Mouse (Mus musculus): ENCODE data around the gene Clec2d. TPM values are rescaled to one million over a fixed set of nuclear protein-coding genes. Genes with fewer than 3 reads are reported as not detected.
A peak's percentile ranks its signal among the peaks of the same experiment; 100 is the strongest.

The Clec2d gene
- polyA plus RNA-seq, 2 experiments from 2014 or later = 7.8 to 11.7 TPM

- ATAC-seq = peak; percentile 33
These were observed 48.7 kb downstream of the Clec2d start for GRCm38 (mm10) chr6:129228935-129229773.

DNA sequence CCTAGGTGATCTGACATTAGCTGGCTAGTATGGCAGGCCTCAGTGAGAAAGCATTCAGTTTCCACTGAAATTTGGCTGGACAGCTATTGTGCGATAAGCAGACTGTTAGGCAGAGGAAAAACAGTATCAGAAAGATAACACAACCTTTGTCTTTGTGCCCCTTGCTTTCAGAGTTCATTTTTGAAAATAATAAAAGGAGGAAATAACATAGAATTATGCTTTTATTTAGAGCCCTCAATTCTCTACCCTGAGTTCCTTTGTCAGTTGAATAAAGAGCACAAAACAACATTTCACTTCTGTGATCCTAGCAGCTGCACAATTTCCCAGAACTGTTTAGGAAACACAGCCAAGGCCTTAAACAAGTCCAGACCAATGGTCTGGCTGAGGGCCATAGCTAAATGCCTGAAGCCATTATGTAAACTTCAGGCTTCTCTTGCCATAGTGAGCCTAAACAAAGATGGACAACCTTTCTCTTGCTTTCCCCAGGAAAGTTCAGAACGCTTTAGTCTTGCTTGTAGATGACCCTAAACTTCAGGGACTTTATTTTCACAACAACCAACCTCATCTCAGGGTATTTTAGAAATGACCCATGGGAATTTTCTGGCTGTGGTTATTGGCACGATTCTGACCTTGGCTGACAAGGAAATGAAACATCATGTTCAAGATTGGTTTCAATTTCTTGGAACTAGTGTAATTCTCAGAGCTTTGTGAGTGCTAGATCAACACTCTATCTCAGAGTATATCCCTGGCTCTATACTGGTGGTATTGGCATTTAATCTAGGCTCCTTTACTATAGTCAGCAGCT lies 49.6 kb downstream of the Clec2d start:
- ATAC-seq = no peak

- no peak for ATAC-seq
These were observed 51.8 kb downstream of the Clec2d start for GRCm38 (mm10) chr6:129232005-129232841.

- ATAC-seq = peak; percentile 61
These were observed 52.4 kb downstream of the Clec2d start for GRCm38 (mm10) chr6:129232842-129233205.

DNA sequence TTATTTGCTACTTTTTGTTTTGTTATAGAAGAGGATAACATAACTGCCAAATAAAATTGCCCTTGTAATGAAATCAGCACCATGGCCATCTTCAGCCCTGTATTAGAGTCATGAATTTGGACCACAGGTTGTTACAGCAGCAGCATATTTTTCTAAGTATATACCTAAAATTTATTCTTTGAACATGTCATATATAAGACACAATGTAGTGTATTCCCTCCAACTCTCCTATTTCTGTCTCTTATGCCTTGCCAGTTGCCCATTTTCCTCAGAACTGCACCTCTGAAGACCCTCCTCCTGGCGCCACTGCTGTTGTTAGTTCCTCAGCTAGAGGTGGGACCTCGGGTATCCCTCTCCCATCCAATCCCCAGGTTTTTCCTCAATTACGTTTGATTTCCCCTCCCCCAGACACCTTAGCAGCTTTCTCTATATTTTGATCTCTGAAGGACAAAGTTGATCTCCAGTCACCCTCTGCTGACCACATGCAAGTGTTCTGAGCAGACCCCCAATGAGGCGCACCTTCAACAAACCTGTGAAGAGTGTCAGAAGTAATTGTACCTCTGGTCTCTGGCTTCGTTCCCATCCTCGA lies 53.0 kb downstream of the Clec2d start:
- ATAC-seq = no peak

DNA sequence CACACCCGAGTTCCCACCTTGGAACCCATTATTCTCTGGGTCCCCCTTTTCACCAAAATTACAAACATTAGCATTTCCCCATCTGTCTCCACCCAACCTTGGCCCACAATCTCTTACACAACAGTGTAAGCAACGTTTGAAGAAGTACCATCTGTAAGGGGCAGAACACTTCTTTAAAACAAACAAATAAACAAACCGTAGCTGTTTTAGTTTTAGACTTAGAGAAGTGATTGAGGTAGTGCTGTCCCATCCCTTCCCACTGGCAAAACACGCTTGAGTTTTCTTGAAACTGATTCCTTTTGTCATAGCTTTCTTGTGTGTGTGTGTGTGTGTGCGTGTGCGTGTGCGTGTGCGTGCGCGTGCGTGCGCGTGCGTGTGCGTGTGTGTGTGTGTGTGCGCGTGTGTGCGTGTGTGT lies 53.5 kb downstream of the Clec2d start:
- ATAC-seq = no peak

DNA sequence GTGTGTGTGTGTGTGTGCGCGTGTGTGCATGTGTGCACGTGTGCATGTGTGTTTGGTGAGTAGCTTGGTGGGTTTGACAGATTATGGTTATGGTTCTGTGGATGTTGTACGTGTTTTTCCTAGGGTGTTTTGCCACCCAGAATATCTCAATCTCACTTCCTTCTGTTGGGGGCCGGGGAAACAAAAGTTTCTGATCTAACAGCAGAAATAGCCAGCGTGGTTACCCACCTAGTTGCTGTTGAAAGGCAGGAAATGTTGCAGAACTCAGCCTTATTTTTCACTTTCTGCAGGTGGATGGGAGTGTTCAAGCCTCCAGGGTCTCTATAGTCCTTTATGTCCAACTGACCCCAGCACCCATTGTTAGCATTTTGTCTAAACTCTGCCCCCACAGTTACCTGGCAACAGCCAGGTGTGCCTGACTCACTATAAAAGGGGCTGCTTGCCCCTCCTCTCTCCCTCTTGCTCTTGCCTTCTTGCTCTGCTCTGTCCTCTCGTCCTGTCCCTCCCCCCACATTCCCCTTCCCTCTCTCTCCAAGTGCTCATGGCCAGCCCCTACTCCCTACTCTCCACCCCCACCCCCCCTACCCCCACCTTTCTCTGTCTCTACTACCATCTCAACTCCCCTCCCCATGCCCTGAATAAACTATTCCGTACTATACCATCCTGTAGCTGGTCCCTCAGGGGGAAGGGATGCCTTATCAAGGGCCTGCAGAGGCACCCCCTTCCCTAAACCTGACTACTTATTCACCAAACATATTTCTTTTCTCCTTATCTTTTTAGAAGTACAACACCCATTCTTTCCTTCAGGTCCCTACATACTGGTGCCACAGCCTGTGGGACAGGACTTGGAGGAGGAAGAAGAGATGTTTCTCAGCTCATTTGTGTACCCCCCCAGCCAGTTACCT lies 54.3 kb downstream of the Clec2d start:
- peak; percentile 7 for ATAC-seq

GRCm38 (mm10) chr6:129235855-129236461 lies 55.5 kb downstream of the Clec2d start:
- ATAC-seq = no peak

Other genes starting within 250 kb of the Clec2d start
- under 1 TPM in 1 of 2 experiments, not detected in 1; 0.17 TPM for gene Clec2g, start 246.2 kb upstream of the Clec2d start, polyA plus RNA-seq (2017; shearing (Covaris generic))
- gene Klrb1f, start 134.7 kb upstream of the Clec2d start, polyA plus RNA-seq (2017; shearing (Covaris generic)) = 1 to 10 TPM; 2.2 to 3.7 TPM
- gene Clec2e, start 79.7 kb upstream of the Clec2d start, polyA plus RNA-seq (2017; shearing (Covaris generic)) = not detected
- 100 to 1,000 TPM; 220 to 231 TPM for gene Cd69, start 94.8 kb downstream of the Clec2d start, polyA plus RNA-seq (2017; shearing (Covaris generic))
- not detected for gene 4922502D21Rik, start 151.2 kb downstream of the Clec2d start, polyA plus RNA-seq (2017; shearing (Covaris generic))
- gene Clec12a, start 162.1 kb downstream of the Clec2d start, polyA plus RNA-seq (2017; shearing (Covaris generic)) = 1 to 10 TPM; 1.3 to 1.4 TPM
- gene Clec12b, start 205.3 kb downstream of the Clec2d start, polyA plus RNA-seq (2017; shearing (Covaris generic)) = not detected
- under 1 TPM in 1 of 2 experiments, not detected in 1; 0.56 TPM for gene Clec1b, start 216.7 kb downstream of the Clec2d start, polyA plus RNA-seq (2017; shearing (Covaris generic))
- not detected for gene Clec9a, start 228.2 kb downstream of the Clec2d start, polyA plus RNA-seq (2017; shearing (Covaris generic))